Mouse (Mus musculus): ENCODE results near the gene Fam57a. TPM values are rescaled to one million over a fixed set of nuclear protein-coding genes. Genes with fewer than 3 reads are reported as not detected.
"Not testable (repeated sequence)": the region's sequence is repeated elsewhere in the genome, so short reads cannot be mapped to it uniquely, and the experiment has no call there.

The Fam57a gene
- polyA plus RNA-seq, 1 experiment from 2014 or later, result 33.8 TPM

DNA sequence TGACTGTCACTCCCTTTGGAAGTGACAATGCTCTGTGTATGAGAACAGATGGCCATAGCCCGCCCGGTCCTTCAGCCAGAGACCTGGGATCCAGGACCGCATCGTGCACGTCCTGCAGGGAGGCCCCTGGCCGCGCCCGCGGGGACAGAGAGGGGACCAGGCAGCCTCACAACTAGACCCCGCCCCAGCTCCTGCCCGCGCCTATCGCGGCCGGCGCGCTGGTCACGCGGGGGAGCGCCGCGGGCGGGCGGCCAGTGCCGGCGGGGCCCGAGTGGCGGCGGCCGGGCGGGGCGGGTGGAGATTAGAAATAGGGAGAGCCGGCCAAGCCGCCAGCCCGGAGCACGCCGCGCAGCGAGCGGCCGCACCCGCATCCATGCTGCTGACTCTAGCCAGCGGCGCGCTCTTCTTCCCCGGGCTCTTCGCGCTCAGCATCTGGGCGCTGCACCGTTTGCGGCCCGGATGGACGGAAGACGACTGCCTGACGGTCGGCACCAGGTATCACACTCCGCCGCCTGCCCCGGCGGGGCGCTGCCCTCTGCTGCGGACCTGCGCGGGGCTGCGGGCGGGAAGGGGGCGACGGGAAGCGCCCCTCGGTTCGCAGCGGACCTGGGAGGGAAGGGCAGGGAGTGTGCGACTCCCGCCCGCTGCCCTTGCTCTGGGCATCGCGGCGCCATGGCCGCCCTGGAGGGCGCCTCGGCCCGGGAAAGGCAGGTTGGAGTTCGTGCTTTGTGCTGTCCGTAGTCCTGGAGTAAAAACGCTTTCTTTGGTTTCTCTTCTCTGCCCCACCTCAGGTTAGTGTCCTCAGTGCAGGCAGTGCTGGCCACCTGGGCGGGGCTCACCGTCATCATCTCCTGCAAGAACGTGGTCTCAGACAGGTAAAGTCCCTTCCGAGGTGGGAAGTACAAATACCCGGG, 22.5 kb downstream of the Fam57a start:
- Histone ChIP-seq H3K9ac (replicated peaks; ENCODE audit: low read depth) (peak overlapping the region; percentile 63), H3K27ac (ENCODE audit: low read length) (peak overlapping the region; percentile 82), H3K4me2 (replicated peaks; ENCODE audit: low read depth, low read length) (peak overlapping the region; percentile 99), H3K27me3 (replicated peaks; ENCODE audit: insufficient read depth, low read length) (no peaks in the 10 kb centered on the region), H3K9me3 (ENCODE audit: low read length) (no peaks in the 10 kb centered on the region), H3K4me1 (ENCODE audit: insufficient read depth, low read depth, low read length) (peaks cover 5% of the 10 kb centered on the region), H3K4me3 (ENCODE audit: low read depth, low read length) (peak overlapping the region; percentile 74), H3K36me3 (ENCODE audit: insufficient read depth, low read length) (peaks cover 3% of the 10 kb centered on the region; the same call in 1 of the 2 replicates)
- no peak for TF ChIP-seq EP300 (IDR thresholded peaks at IDR 0.05)
- TF ChIP-seq CTCF (IDR thresholded peaks at IDR 0.05), result peak; percentile 17; the same call in 1 of the 2 replicates
- DNase-seq (ENCODE audit: low spot score) (peak; percentile 94), ATAC-seq (peak; percentile 100)
- WGBS, result under 1% methylated on average over 67 of the region's 90 CpGs

DNA sequence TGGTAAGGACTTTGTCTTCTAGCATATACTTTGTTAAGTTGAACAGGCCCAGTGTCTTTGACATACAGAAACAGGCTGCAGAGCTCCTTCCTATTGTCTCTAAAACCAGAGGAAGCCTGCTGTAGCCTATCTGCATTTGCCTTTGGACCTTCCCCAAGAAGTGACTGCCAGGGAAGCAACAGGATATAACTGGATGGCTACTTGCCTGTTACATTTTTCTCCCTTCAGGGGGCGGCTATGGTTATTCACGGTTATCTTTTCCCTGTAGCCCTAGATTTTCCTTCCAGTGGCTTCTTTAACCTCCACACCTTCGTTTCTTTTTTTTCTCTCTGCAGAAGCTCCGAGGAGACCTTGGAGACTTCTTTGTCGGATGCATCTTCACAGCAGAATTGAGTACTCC, 27.3 kb downstream of the Fam57a start:
- H3K27ac ChIP-seq (ENCODE audit: low read length), result no peak overlapping the region
- TF ChIP-seq EP300 (IDR thresholded peaks at IDR 0.05), result no peak
- TF ChIP-seq CTCF (IDR thresholded peaks at IDR 0.05), result no peak
- H3K9ac ChIP-seq (replicated peaks; ENCODE audit: low read depth), result no peak overlapping the region
- H3K9me3 ChIP-seq (ENCODE audit: low read length), result no peaks in the 10 kb centered on the region
- DNase-seq (ENCODE audit: low spot score) (no peak), ATAC-seq (no peak)
- H3K4me2 ChIP-seq (replicated peaks; ENCODE audit: low read depth, low read length), result no peak overlapping the region
- H3K27me3 ChIP-seq (replicated peaks; ENCODE audit: insufficient read depth, low read length), result no peaks in the 10 kb centered on the region
- peaks cover 3% of the 10 kb centered on the region; the same call in 1 of the 2 replicates for H3K4me1 ChIP-seq (ENCODE audit: insufficient read depth, low read depth, low read length)
- 91% methylated on average over 5 of the region's 5 CpGs for WGBS
- no peak overlapping the region for H3K4me3 ChIP-seq (ENCODE audit: low read depth, low read length)
- peaks cover 14% of the 10 kb centered on the region; the same call in 1 of the 2 replicates for H3K36me3 ChIP-seq (ENCODE audit: insufficient read depth, low read length)

DNA sequence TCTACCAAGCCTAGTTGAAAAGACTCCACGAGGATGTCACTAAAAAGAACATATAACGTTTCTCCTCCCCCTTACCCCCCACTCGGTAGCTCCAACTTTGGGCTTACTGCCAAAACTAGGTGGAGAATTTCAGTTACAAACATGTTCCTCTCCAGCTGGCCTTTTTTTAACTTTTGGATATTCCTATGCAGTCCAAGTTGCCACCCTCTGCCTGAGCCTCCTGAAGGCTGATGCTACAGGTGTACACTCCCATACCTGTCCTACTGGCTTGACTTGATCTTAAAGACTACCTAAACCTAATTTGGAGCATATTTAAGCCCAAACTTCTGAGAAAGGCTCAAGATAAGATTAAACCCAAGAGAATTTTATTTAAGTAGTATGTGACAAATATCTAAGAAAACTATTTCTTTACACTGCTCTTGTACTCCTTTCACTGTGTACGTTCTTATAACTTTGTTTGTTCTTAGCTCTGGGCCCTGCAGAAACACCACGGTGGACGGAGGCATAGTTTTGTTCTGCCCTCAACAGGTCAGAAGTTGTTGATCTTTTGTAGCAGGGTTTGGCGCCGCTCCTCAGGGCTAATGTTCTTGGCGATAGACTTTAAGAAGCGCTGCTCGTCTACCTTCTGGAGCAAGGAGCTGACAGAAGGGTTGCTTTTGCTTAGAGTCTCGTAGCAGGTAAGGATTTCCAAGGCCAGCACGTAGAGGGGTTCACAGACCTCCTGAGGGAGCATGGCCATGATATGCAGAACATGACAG, 30.9 kb downstream of the Fam57a start:
- ATAC-seq, result peak; percentile 59
- H3K36me3 ChIP-seq (ENCODE audit: insufficient read depth, low read length), result peaks cover 20% of the 10 kb centered on the region; the same call in 1 of the 2 replicates
- H3K27me3 ChIP-seq (replicated peaks; ENCODE audit: insufficient read depth, low read length), result no peaks in the 10 kb centered on the region
- H3K4me3 ChIP-seq (ENCODE audit: low read depth, low read length), result no peak overlapping the region
- H3K27ac ChIP-seq (ENCODE audit: low read length), result peak overlapping the region; percentile 38; the same call in 1 of the 2 replicates
- H3K4me2 ChIP-seq (replicated peaks; ENCODE audit: low read depth, low read length), result no peak overlapping the region
- no peaks in the 10 kb centered on the region for H3K9me3 ChIP-seq (ENCODE audit: low read length)
- peak; percentile 38 for DNase-seq (ENCODE audit: low spot score)
- no peak overlapping the region for H3K9ac ChIP-seq (replicated peaks; ENCODE audit: low read depth)
- 52% methylated on average over 13 of the region's 13 CpGs for WGBS
- H3K4me1 ChIP-seq (ENCODE audit: insufficient read depth, low read depth, low read length), result no peaks in the 10 kb centered on the region
- no peak for TF ChIP-seq CTCF (IDR thresholded peaks at IDR 0.05)
- no peak for TF ChIP-seq EP300 (IDR thresholded peaks at IDR 0.05)

DNA sequence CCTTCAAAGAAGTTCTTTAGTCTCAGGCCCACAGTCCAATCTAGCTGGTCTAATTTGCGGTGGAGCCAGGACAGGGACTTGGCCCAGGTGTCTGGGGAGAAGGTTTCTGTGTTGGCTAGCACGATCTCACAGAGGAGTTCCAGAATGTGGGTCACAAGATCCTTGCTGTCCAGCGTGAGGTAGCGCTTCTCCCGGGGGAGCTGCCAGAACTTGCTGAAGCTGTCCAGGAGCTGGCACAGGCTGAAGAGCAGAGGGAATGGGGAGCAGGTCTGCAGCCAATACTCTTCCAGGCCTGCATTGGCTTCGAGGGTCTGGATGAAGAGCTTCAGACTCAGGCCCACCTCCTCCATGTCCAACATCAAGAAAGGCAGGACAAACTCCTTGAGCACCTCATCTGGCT, 32.1 kb downstream of the Fam57a start:
- H3K27ac ChIP-seq (ENCODE audit: low read length); H3K9ac ChIP-seq (replicated peaks; ENCODE audit: low read depth); H3K9me3 ChIP-seq (ENCODE audit: low read length); DNase-seq (ENCODE audit: low spot score); ATAC-seq; H3K4me2 ChIP-seq (replicated peaks; ENCODE audit: low read depth, low read length); H3K27me3 ChIP-seq (replicated peaks; ENCODE audit: insufficient read depth, low read length); H3K4me3 ChIP-seq (ENCODE audit: low read depth, low read length); H3K4me1 ChIP-seq (ENCODE audit: insufficient read depth, low read depth, low read length): not testable (repeated sequence)
- 81% methylated on average over 1 of the region's 6 CpGs for WGBS
- peaks cover 20% of the 10 kb centered on the region; the same call in 1 of the 2 replicates for H3K36me3 ChIP-seq (ENCODE audit: insufficient read depth, low read length)

DNA sequence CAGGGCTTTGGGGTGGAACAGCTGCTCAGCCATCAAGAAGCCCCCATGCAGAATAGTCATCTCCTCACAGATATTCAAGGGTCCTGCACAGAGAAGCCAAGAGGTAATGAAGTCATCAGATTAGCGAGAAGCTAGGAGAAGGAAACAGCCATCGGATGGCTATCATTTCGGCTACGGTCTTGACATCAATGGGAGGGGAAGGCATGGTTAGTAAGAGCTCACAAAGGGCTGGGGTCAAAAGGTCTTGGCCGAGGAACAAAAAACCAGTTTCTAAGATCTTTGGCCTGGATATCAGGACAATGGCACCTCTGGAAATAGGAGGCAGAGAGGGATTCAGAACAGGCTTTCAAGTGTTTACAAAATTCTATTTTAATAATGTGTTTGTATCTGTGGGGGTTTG, 34.4 kb downstream of the Fam57a start:
- Histone ChIP-seq H3K9me3 (ENCODE audit: low read length) (no peaks in the 10 kb centered on the region), H3K4me3 (ENCODE audit: low read depth, low read length) (no peak overlapping the region), H3K4me2 (replicated peaks; ENCODE audit: low read depth, low read length) (no peak overlapping the region), H3K27me3 (replicated peaks; ENCODE audit: insufficient read depth, low read length) (no peaks in the 10 kb centered on the region), H3K36me3 (ENCODE audit: insufficient read depth, low read length) (peaks cover 6% of the 10 kb centered on the region; the same call in 1 of the 2 replicates), H3K4me1 (ENCODE audit: insufficient read depth, low read depth, low read length) (no peaks in the 10 kb centered on the region), H3K9ac (replicated peaks; ENCODE audit: low read depth) (no peak overlapping the region), H3K27ac (ENCODE audit: low read length) (no peak overlapping the region)
- DNase-seq (ENCODE audit: low spot score) (no peak), ATAC-seq (no peak)
- no peak for TF ChIP-seq CTCF (IDR thresholded peaks at IDR 0.05)
- WGBS, result 89% methylated on average over 5 of the region's 5 CpGs

DNA sequence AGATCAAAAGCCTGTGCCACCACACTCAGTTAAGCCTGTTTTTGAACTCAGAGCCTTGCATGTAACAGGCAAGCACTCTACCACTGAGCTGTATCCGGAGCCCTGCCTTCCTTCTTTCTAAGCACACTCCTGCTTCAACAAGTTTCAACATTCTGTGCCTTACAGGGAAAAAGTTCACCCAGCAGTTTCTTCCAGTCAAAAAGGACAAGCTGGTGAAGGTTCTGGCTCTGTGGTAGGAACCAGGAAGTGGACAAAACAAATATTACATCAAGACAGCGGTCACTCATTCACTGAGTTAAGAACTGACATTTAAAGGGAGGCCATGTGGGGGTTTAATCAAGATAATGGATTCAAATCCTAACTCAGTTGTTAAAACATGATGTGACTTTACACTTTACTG, 35.5 kb downstream of the Fam57a start:
- peaks cover 6% of the 10 kb centered on the region; the same call in 1 of the 2 replicates for H3K36me3 ChIP-seq (ENCODE audit: insufficient read depth, low read length)
- H3K4me1 ChIP-seq (ENCODE audit: insufficient read depth, low read depth, low read length), result no peaks in the 10 kb centered on the region
- no peaks in the 10 kb centered on the region for H3K27me3 ChIP-seq (replicated peaks; ENCODE audit: insufficient read depth, low read length)
- DNase-seq (ENCODE audit: low spot score), result peak; percentile 61
- no peak for TF ChIP-seq CTCF (IDR thresholded peaks at IDR 0.05)
- TF ChIP-seq EP300 (IDR thresholded peaks at IDR 0.05), result no peak
- no peak overlapping the region for H3K4me3 ChIP-seq (ENCODE audit: low read depth, low read length)
- WGBS, result 50% methylated on average over 2 of the region's 2 CpGs
- no peak overlapping the region for H3K4me2 ChIP-seq (replicated peaks; ENCODE audit: low read depth, low read length)
- no peak for ATAC-seq
- no peak overlapping the region for H3K9ac ChIP-seq (replicated peaks; ENCODE audit: low read depth)
- no peaks in the 10 kb centered on the region for H3K9me3 ChIP-seq (ENCODE audit: low read length)
- H3K27ac ChIP-seq (ENCODE audit: low read length), result no peak overlapping the region

Measured in lung, postnatal 0 days (tissue).